Mouse (Mus musculus): ENCODE data around the gene Grasp.

Gene Grasp

GRCm38 (mm10) chr15:101246231-101247154 lies 22.5 kb downstream of the Grasp start:
- peak; percentile 81 for DNase-seq (ENCODE audit: extremely low read depth, low read depth, low spot score)

- DNase-seq (ENCODE audit: extremely low read depth, low read depth, low spot score) = no peak
Observed at GRCm38 (mm10) chr15:101247155-101247498, 23.1 kb downstream of the Grasp start.

GRCm38 (mm10) chr15:101248029-101248710 lies 24.2 kb downstream of the Grasp start:
- no peak for DNase-seq (ENCODE audit: extremely low read depth, low read depth, low spot score)

GRCm38 (mm10) chr15:101250220-101250800 lies 26.3 kb downstream of the Grasp start:
- DNase-seq (ENCODE audit: extremely low read depth, low read depth, low spot score) = no peak

GRCm38 (mm10) chr15:101251930-101252329 lies 27.9 kb downstream of the Grasp start:
- DNase-seq (ENCODE audit: extremely low read depth, low read depth, low spot score) = no peak

GRCm38 (mm10) chr15:101252614-101253013 lies 28.6 kb downstream of the Grasp start:
- no peak for DNase-seq (ENCODE audit: extremely low read depth, low read depth, low spot score)

- no peak for DNase-seq (ENCODE audit: extremely low read depth, low read depth, low spot score)
Observed at GRCm38 (mm10) chr15:101253563-101253885, 29.5 kb downstream of the Grasp start.

- no peak for DNase-seq (ENCODE audit: extremely low read depth, low read depth, low spot score)
Observed at GRCm38 (mm10) chr15:101253886-101254795, 30.2 kb downstream of the Grasp start, which contains the start of gene Nr4a1. Gene Nr4a1, plus strand, starts transcription at chr15:101254269.

GRCm38 (mm10) chr15:101255842-101256462 lies 32.0 kb downstream of the Grasp start:
- DNase-seq (ENCODE audit: extremely low read depth, low read depth, low spot score) = no peak

- DNase-seq (ENCODE audit: extremely low read depth, low read depth, low spot score) = no peak
Observed at GRCm38 (mm10) chr15:101256463-101257206, 32.6 kb downstream of the Grasp start.

GRCm38 (mm10) chr15:101258420-101258819 lies 34.4 kb downstream of the Grasp start:
- DNase-seq (ENCODE audit: extremely low read depth, low read depth, low spot score) = no peak

GRCm38 (mm10) chr15:101259922-101260321 lies 35.9 kb downstream of the Grasp start:
- no peak for DNase-seq (ENCODE audit: extremely low read depth, low read depth, low spot score)

- DNase-seq (ENCODE audit: extremely low read depth, low read depth, low spot score) = no peak
Observed at GRCm38 (mm10) chr15:101260387-101260786, 36.4 kb downstream of the Grasp start.

GRCm38 (mm10) chr15:101260874-101261622 lies 37.1 kb downstream of the Grasp start:
- no peak for DNase-seq (ENCODE audit: extremely low read depth, low read depth, low spot score)

- no peak for DNase-seq (ENCODE audit: extremely low read depth, low read depth, low spot score)
Observed at GRCm38 (mm10) chr15:101262502-101262901, 38.5 kb downstream of the Grasp start.

GRCm38 (mm10) chr15:101266132-101266963 lies 42.4 kb downstream of the Grasp start:
- DNase-seq (ENCODE audit: extremely low read depth, low read depth, low spot score) = no peak

- DNase-seq (ENCODE audit: extremely low read depth, low read depth, low spot score) = no peak
Observed at GRCm38 (mm10) chr15:101267053-101268032, 43.4 kb downstream of the Grasp start.

Measured in fat pad, adult 2 months (tissue).